Mouse (Mus musculus) embryo, embryonic 11 days (tissue): ENCODE measurements around the gene Cd70.

Experiments used
- DNase-seq: peaks from one replicate; pipeline ENCODE4 v3.0.0-alpha.2; 2015

Gene Cd70

GRCm38 (mm10) chr17:57148994-57149803 lies at the start of gene Cd70:
Gene Cd70 (minus strand): TSS chr17:57149777.
- peak; percentile 38 for DNase-seq

- DNase-seq: no peak
Measured at GRCm38 (mm10) chr17:57198252-57198651, 48.7 kb upstream of the Cd70 start.

GRCm38 (mm10) chr17:57195326-57196010 lies 45.9 kb upstream of the Cd70 start:
- DNase-seq: no peak

- no peak for DNase-seq
Measured at GRCm38 (mm10) chr17:57194771-57195170, 45.2 kb upstream of the Cd70 start.

GRCm38 (mm10) chr17:57194041-57194507 lies 44.5 kb upstream of the Cd70 start, which contains the start of gene Tnfsf14:
Gene Tnfsf14 (minus strand): TSS chr17:57194177.
- DNase-seq: no peak

DNA sequence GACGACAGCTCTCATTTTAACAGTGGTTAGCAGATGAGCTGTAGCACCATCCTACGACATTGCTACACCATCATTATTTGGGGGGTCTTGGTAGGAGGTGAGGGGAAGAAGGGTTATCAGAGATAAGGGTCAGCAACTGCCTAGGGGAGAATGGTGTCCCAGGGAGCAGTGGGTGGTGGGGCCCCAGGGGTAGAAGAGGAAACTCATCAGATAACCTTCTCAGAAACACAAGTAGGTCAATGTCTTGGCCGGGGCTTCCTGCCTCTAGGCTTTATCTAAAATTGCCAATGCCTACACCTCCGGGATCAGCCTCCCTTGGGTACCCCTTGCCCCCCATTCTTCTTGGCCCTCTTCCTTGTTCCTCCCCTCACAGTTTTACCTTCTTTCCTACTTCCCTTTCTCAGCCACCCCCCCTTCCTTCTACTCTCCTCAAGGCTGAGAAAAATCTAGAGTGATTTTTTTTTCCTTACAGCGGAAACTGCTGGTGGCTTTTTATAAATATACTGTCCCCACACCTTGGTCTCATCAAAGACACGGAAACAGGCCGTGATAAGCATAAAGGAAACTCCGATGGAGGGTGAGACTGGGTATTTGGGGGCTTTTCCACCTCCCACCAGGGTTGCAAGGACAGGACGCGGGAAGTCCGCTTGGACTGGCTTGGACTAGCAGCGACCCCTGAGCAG lies 39.1 kb upstream of the Cd70 start:
- no peak for DNase-seq

GRCm38 (mm10) chr17:57185641-57186040 lies 36.1 kb upstream of the Cd70 start:
- no peak for DNase-seq

GRCm38 (mm10) chr17:57182871-57183270 lies 33.3 kb upstream of the Cd70 start:
- no peak for DNase-seq

DNA sequence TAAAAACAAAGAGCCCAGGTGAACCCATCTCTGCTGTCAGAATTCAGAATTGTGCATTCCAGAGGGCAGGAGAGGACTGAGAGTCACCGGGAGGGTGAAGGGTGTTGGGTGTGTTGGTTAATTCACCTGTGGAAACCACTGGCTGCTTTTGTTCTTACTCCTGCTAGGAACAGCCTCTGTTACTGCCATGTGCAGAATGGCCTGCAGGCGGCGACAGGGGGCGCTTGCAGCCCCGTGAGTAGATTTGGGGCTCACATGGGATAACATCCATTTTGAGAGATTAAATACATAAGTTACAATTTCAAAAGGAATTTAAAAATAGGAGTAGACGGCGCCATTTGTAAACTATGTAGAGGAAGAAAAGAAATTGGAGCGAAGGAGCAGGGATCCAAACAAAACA lies 30.8 kb upstream of the Cd70 start:
- DNase-seq: peak; percentile 12

GRCm38 (mm10) chr17:57173351-57173750 lies 23.8 kb upstream of the Cd70 start:
- DNase-seq: no peak

- no peak for DNase-seq
Measured at GRCm38 (mm10) chr17:57172378-57172777, 22.8 kb upstream of the Cd70 start.

DNA sequence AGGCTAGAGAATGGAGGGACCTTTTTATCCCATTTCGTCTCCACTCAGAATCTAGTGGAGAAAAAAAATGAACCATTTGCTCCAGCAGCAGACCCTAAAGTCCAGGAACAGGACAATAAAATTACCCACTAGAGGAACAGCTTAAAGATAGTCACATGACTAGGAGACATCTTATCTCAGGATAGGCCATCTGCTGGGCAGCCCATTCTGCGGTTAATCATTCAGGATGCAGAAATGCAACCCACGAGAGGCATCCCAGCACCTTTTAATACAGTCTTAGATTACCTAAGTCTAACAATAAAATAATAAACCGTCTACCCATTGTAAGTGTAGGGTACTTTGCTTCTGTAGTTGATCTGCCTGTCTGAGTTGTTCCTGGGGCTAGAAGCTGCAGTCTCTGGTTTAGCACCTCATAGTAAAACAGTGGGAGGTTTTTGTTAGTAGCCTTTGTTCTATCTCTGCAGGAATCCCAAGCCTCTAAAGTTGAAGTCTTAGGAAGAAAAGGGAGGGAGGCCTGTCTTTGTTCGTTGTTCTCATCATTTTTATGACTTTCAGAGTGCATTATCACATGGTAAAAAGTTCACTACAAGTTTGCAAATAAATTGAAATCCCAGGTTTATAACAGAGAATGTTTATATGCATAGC lies 21.2 kb upstream of the Cd70 start:
- DNase-seq: no peak

DNA sequence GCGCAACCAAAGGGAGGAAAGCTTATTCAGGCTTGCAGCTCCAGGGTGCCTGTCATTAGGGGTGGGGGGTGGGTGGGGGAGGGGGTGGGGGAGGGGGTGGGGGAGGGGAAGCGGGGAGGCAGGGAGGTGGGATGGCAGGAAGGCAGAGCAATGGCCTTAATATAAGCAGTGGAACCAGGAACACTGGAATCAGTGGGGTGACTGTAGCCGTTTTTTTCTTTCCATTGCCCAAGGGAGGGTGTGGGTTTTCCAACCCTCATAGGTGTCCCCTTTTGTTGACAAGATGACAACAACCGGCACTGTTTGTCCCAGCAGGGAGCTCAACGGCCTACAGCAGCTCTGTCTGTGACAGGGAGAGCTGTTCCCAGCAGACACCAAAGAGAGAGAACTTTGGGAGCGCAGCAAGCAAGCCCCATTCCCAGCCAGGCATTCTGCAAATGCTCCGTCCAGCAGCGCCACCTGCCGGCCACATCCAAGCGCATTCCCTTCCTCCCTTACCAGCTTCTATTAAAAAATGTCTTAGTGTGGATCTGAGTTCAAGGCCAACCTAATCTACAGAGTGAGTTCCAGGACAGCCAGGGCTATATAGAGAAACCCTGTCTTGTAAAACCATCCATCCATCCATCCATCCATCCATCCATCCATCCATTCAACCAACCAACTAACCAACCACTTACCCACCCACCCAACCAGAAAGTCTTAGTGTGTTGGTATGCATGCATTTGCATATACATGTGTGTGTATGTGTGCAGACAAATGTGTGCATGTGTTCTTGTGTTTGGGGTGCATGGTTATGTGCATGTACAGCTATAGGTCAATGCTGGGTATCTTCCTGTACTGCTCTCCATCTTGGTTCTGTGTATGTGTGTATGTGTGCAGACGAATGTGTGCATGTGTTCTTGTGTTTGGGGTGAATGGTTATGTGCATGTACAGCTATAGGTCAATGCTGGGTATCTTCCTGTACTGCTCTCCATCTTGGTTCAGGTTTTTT lies 17.5 kb upstream of the Cd70 start:
- peak; percentile 90 for DNase-seq

DNA sequence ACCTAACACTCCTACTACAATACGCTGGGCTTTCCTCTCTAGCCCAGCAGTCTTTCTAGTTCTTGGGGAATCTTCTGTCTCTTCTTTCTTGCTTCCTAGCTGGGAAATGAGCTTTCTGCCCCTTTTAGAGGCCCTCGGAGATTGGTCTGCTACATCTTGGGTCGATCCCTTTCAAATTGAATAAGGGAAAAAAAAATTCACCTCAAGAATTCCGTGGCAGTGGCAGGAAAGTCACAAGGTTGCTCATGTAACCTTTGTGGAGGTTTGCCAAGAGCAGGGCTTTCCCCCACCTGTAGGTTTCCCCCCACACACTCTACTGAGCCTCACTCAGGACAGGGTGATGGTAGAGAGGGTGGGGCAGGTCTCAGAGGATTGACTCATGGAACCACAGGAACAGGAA lies 4.2 kb upstream of the Cd70 start:
- no peak for DNase-seq

- DNase-seq: no peak
Measured at GRCm38 (mm10) chr17:57153006-57153405, 3.4 kb upstream of the Cd70 start.

- no peak for DNase-seq
Measured at GRCm38 (mm10) chr17:57148343-57148742, 1.2 kb downstream of the Cd70 start.

GRCm38 (mm10) chr17:57145115-57145514 lies 4.5 kb downstream of the Cd70 start:
- DNase-seq: no peak

- DNase-seq: no peak
Measured at GRCm38 (mm10) chr17:57143704-57144103, 5.9 kb downstream of the Cd70 start.

- no peak for DNase-seq
Measured at GRCm38 (mm10) chr17:57139708-57140107, 9.9 kb downstream of the Cd70 start.

DNA sequence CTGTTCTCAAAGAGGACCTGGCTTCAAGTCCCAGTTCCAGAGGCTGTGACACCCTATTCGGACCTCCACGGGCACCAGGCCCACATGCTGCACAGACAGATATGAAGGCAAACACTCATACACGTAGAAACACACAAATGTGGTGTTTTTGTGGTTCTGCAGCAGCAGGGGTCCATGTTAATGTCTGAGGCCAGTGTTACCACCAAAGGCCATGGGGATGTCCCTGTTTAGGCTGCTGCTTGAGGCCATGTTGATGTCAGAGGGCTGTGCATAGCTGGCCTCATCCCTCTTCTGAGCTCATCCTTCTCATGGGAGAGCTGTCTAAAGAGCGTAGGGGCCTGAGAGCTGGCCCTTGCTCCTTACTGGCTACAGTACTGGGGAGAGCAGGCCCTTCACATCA lies 10.9 kb downstream of the Cd70 start:
- no peak for DNase-seq

- no peak for DNase-seq
Measured at GRCm38 (mm10) chr17:57135635-57136034, 13.9 kb downstream of the Cd70 start.

- DNase-seq: no peak
Measured at GRCm38 (mm10) chr17:57134693-57135092, 14.9 kb downstream of the Cd70 start.
